Mouse (Mus musculus) layer of hippocampus, postnatal 25 days (tissue): ENCODE measurements around the gene Bud13. TPM values are rescaled to one million over a fixed set of nuclear protein-coding genes. Genes with fewer than 3 reads are reported as not detected.
"Not testable (repeated sequence)": the region's sequence is repeated elsewhere in the genome, so short reads cannot be mapped to it uniquely, and the experiment has no call there.

Experiments used
- DNase-seq, 2 experiments: peaks; one replicate each; pipeline ENCODE4 v3.0.0; 2022; ENCODE audit warnings: mixed read lengths in 2 of 2, low spot score in 1 of 2; ENCODE audit errors: extremely low spot score in 1 of 2
- total RNA-seq, 2 experiments: library from RNA; stranded (reverse); gene quantifications; 2 replicates each; pipeline ENCODE4 v1.2.3; 2021

The Bud13 gene
- total RNA-seq, 2 experiments from 2014 or later = 10.2 to 13.0 TPM

DNA sequence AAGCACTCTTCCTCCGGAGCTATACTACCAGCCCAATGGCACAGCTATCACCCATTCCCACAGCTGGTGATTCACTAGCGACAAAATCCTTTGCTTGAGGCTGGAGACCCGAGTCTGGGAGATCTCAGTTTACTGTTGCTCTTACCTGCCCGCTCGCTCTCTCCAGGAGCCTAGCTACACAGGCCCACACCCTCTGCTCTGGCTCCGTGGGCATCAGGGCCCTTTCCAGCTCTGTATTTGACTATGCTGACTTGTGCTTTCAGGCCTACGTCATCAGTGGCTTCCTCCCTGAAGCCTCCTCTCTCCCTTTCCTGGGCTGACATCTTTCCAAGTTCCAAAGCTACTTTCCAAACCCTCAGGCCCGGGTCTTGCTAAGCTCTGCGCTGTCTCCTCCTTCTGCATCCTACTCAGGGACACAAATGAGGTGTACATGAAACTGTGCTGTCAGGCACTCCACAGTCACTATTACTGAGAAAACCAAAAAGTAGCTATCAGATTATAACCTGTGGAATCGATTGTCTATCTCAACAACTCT is 52.7 kb downstream of the Bud13 start:
- no peak for DNase-seq

DNA sequence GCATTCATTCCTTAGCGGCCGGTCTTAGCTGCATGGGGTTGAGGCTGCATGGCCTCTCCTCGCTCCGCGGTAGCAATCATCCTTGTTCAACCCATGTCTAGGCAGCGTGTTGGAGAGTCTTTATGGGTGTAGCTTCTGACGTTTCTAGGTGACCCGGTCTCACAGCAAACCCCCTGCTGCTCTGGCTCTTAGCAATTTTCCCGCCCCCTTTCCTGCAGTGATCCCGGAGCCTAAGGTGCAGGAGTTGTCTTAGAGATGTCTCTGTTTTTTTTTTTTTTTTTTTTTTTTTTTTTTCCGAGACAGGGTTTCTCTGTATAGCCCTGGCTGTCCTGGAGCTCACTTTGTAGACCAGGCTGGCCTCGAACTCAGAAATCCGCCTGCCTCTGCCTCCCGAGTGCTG is 53.5 kb downstream of the Bud13 start:
- not testable (repeated sequence) for DNase-seq

DNA sequence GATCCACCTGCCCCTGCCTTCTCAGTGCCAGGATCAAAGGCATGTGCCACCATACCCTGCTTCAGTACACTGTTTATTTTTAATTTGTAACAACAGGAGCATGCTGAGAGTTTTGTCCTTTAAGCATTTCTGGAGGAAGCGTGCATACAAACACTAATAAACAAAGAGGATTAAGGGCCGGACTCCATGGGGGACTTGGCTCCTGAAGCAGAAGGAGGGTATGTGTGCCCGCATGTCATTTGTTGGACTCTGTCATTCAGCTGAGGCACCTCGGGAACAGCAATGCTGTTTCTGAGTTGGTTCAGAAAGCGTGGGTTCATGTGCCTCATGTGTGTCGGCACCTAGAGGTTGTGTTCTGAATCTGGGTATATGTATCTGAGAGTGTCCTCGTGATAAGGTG is 54.5 kb downstream of the Bud13 start:
- no peak for DNase-seq

DNA sequence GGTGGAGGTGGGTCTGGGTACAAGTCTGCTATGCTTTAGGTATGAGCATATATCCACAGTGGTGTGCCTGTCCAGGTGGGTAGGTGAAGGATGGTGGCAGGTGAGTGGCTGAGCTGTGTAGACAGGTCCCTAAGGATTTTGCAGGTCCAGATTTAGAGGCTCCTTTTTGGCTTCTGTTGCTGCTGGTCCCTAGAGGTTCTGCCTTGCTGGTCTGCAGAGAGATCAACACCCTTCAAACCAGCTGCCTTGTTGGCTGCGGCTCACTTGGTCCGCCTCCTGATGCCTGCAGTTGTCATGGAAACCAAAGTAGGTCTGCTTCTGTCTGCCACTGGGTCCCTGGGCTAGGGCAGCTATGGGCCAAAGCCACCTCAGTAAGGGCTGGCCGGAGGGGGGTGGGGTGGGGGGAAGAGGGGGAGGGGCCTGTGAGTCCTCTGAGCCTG is 55.1 kb downstream of the Bud13 start:
- no peak for DNase-seq

DNA sequence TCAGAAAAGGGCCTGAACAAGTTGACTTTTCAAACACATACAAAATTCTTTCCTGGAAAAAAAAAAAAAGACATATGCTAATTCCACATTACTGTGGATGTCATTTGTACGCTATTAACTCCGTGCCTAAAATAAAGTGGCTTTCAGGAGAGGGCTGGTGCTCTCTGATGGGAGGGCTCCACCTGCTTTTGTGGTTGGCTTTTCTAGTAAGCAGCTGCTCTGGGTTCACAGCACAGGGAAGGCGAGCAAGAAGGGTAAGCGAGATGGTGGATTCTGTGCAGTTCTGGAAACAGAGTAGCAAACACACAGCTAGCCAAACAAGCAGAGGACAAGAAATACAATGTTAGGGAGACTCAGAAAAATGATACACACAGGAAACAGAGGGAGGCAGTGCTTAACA is 55.6 kb downstream of the Bud13 start:
- no peak for DNase-seq

DNA sequence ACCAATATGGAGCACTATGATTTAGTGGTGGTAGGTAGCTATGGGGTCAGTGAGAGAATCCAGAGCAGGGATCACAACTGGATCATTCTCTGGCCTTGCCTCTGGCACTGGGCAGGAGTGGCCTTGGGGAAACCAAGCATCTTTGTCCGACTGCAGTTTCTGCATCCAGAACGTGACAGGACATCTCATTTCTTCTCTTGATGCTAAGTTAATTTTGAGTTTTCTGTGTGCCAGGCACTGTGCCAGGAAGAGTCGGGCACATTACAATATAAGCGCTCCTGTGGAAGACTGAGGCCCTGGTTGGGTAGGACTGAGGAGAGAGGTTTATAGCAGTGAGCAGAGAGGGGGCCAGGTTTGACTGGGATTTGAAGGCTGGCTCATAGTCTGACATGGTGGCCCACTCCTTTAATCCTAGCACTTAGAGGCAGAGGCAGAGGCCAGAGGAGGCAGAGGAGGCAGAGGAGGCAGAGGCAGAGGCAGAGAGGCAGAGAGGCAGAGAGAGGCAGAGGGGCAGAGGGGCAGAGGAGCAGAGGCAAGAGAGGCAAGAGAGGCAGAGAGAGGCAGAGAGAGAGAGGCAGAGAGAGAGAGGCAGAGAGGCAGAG is 56.3 kb downstream of the Bud13 start:
- DNase-seq = no peak

DNA sequence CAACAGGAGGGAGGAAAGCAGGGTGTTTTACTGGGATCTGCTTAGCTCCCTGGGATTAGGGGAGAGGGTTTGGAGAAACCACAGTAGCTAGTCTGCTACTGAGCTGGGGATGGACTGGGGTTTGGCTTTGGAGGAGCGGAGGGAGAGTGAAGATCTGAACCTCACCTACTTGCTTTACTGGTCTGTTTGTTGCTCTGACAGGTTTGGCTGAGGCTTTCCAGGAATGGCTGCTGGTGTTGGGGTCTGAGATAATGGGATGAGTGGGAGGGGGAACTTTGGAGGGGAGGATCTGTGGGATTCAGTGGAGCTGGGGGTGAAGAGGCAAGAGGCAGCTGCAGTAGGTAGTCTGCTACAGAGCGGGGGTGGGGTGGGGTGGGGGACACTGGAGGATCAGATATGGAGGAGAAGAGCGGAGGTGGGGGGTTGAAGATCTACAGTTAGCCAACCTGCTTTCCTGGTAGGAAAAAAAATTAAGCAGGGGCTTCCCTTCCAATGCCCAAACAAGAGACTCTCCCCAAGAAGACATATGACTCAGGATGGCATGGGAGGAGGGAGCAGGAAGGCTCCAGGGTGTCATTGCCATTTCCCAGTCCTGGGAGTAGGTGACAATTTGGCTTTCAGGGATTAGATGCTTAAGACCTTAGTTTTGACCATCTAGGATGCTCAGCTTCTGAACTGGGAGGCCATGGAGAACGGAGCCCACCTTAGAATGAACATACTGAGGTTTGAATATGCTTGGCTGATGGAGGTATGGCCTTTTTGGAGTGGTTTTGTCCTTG is 63.3 kb downstream of the Bud13 start:
- DNase-seq = no peak

Other genes with a start within 250 kb of the Bud13 start
- gene Apoa1, start 54.4 kb upstream of the Bud13 start, total RNA-seq = under 1 TPM in 1 of 2 experiments, not detected in 1; 0.44 TPM
- under 1 TPM; 0.94 to 0.96 TPM for gene Apoc3, start 47.4 kb upstream of the Bud13 start, total RNA-seq
- gene Apoa4, start 42.3 kb upstream of the Bud13 start, total RNA-seq = not detected
- gene Apoa5, start 14.4 kb upstream of the Bud13 start, total RNA-seq = not detected
- 10 to 100 TPM; 32.3 to 32.4 TPM for gene Zpr1, start 9.9 kb upstream of the Bud13 start, total RNA-seq
- not detected for gene 4931429L15Rik, start 37.0 kb downstream of the Bud13 start, total RNA-seq